Mouse (Mus musculus) inflammation-experienced regulatory T-cells, adult 6 months (primary cell): Measurements from ENCODE around the gene Spats2. TPM values are rescaled to one million over a fixed set of nuclear protein-coding genes. Genes with fewer than 3 reads are reported as not detected.
"Not testable (repeated sequence)": the region's sequence is repeated elsewhere in the genome, so short reads cannot be mapped to it uniquely, and the experiment has no call there.

Experiments used
- ATAC-seq: one replicate; pipeline ENCODE4 v1.8.0; 2017
- polyA plus RNA-seq, 3 experiments: library from polyadenylated mRNA; unstranded; fragments of 100-300 nt; shearing (Covaris generic); gene quantifications; one replicate each; pipeline ENCODE4 v1.2.1; 2017

The Spats2 gene
- polyA plus RNA-seq, 3 experiments from 2014 or later = 0.17 TPM; not detected in 2

DNA sequence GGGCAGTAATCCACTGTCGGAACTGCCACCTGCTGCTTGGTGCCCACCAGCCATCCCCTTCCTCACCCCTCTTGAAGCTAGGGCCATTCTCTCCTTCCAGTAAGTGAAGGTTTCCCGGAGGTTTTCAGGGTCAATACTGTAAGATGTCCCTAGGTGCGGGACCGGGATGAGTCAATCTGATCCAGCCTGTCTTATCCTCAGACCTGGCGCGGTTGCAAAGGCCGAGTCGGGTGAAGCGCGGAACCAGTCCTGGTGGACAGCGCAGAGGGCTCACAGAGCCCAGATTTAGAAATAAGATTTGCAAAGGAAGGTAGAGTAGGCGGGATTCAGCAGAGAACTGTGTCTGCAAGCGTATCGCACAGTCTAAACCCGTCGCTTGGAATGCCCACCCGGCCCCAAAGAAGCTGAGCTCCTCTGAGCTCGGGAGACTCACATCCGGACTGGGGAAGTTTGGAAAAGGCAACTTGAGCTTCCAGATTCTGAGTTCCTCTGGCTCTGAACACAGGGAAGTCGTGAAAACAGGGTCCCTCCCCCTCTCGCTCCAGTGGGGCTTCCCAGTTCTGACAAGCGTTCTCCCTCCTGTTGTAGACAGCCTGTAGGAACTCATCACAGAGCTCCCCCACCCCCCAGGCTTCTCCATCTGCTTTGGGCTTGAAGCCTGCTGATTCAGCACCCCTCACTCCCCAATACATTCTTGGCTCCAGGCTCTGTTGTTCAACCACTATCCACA is 99.5 kb downstream of the Spats2 start:
- ATAC-seq = no peak

DNA sequence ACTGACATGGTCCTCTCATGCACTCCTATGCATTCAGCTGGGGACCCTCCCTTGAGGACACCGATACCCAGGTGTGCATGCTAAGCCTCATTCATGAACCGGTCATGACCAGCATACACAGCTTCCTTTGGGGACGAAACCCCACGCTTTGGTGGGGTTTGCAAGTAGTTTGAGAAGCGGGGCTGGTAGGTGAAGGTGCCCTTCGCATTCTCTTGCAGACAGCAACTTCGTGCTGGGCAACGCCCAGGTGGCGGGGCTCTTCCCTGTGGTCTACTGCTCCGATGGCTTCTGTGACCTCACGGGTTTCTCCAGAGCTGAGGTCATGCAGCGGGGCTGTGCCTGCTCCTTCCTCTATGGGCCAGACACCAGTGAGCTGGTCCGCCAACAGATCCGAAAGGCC is 100.4 kb downstream of the Spats2 start:
- ATAC-seq = no peak

DNA sequence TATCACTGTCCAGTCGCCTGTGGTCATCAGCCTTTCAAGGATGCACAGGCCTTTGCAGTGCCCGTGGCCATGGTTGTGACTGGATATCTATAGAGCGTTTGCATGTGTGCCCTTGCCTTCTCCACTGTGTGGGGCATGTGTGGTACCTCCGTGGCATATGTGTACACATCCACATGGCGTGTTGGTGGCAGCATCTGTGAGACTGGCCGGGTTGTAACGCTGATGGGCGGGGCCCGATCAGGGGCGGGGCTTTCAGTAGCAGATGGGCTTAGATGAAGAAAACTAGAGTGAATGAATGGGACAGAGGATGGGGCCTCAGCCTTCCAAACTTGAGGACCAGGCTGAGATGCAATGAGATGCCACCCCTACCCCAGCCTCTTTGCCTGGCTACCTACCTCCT is 106.3 kb downstream of the Spats2 start:
- ATAC-seq = no peak

DNA sequence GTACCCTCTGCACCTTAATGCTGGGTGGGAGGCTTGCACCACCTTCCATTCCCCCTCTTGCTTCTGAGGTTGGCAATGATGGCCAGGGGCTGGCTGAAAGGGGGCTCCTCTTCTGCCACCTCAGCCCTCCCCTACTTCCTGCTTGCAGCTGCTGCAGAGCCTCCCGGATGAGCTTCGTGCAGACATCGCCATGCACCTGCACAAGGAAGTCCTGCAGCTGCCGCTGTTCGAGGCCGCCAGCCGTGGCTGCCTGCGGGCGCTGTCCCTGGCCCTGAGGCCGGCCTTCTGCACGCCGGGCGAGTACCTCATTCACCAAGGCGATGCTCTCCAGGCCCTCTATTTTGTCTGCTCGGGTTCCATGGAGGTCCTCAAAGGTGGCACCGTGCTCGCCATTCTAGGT is 108.0 kb downstream of the Spats2 start:
- peak; percentile 58 for ATAC-seq

DNA sequence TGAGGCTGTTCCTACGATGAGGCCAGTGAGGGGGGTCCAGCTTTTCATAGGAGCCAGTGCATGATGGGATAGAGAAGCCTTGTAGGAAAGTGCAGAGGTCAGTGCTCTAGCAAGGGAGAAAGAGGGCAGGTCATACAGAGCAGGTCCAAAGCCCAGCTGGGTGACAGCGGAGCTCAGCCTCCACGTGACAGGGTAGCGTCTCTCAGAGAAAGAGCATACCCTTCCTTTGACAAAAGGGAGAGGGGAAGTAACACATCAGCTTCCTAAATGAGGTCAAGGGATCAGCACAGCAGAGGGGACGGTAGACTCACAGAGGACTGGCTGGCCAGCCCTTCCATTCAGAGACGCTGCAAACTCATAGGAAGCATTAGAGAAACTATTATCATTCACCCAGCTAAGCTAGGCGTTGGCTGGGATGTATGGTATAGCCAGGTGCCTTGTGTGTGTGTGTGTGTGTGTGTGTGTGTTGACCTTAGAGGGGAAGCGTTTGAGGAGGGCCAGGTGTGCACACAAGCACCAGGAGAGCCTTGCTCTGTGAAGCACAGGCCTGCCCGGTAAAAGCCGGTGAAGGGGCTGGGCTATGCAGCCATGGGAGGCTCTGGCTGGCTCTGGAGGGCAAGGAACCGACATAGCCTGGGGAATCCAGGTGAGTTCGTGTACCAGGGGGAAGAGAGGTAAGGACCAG is 108.8 kb downstream of the Spats2 start:
- ATAC-seq = no peak

DNA sequence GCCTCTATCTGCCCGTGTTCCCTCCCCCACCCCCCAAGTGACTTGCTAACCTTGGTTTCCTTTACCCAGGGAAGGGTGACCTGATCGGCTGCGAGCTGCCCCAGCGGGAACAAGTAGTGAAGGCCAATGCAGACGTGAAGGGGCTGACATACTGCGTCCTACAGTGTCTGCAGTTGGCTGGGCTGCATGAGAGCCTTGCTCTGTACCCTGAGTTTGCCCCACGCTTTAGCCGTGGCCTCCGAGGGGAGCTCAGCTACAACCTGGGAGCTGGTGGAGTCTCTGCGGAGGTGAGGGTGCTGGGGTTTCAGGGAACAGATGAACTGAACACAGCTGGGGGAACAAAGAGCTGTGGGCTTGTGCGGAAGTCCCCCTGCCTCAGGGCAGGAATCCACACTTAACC is 112.3 kb downstream of the Spats2 start:
- no peak for ATAC-seq

DNA sequence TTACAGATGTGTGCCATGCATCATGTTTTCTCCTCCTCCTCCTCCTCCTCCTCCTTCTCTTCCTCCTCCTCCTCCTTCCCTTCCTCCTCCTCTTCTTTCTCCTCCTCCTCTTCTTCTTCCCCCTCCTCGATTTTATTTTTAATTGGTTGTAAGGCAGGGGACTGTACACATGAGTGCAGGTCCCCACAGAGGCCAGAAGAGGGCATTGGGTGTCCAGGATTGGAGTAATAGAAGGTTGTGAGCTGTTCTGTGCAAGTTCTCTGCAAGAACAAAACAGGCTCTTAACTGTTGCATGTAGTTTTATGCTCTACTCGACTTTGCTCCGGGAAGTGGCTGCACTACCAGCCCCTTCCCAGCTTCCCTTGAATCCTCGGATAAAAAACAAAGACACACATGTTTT is 114.4 kb downstream of the Spats2 start:
- no peak for ATAC-seq

DNA sequence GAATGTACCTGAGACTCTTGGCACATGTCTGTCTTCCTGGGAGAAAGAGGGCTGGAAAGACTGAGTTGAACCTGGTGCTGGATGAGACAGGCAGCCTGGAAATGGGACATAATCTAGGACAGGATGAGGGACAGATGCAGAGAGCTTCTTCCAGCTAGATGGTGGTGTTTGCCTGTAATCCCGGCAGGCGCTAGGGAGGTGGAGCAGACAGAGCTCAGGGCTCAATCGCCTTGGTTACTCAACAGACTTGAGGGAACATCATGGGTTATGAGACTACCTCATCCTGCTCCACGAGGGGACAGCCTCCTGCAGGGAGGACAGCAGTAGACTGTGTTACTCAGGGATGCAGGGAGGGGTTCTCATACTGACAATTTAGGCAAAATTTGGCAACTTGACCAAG is 115.5 kb downstream of the Spats2 start:
- ATAC-seq = no peak

DNA sequence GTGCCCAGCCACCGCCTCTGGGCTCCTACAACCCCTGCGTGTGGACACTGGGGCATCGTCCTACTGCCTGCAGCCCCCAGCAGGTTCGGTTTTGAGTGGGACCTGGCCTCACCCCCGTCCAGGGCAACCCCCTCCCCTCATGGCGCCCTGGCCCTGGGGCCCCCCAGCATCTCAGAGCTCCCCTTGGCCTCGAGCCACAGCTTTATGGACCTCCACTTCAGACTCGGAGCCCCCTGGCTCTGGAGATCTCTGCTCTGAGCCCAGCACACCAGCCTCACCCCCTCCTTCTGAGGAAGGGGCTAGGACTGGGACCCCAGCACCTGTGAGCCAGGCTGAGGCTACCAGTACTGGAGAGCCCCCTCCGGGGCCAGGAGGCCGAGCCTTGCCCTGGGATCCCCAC is 116.3 kb downstream of the Spats2 start:
- no peak for ATAC-seq

DNA sequence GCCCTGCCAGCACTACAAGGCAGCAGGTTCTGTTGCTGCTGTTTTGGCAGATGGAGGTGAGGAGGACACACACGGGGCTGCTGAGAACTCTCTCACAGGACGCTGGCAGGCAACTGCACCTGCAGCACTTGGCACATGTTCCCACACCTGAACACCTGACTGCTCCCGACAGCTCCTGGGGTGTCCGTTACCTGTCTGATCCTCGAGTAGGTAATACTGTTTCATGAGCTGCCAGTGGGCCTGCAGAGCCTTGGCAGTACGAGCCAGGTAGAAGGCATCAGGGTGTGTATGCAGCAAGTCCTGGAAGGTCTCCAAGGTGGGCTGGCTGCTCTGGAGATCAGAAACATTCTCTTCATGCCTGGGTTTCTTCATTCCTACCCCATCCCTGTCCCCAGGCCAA is 121.0 kb downstream of the Spats2 start:
- not testable (repeated sequence) for ATAC-seq

DNA sequence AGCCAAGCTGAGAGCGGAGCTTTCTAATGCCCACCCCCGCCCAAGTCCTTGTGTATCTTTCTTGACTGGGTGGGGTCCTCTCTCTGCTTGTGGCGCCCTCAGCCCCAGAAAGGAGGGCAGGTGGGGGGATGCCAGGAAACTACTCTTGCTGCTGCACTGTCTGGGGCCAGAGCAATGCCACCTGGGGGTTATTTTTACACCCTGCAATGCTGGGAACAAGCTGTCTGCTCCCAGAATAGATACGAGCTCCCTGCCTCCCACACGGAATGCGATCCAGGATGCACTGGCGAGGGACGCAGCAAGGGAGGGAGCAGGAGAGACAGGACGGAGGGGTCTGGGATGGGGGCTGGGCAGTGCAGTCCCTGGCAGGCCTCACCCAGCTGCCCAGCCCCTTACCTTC is 123.3 kb downstream of the Spats2 start:
- ATAC-seq = no peak

DNA sequence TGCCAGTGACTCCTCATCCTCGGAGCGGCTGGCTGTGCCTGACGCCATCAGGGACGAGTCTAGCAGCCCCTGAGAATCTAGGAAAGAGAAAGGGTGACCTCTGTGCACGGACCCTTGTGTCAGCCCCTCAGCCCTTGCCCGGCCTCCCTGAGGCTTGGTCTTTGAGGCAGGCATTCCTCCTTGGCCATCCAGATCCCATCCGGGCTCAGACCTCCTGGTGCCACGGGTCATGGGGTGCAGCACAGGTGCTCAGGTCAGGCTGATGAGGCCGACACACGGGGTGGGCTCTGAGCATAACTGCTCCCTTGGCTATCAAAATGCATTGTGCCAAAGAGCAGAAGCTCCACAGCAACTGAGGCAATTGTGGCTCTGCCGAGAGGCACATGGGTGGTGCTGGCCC is 124.2 kb downstream of the Spats2 start:
- ATAC-seq = no peak

DNA sequence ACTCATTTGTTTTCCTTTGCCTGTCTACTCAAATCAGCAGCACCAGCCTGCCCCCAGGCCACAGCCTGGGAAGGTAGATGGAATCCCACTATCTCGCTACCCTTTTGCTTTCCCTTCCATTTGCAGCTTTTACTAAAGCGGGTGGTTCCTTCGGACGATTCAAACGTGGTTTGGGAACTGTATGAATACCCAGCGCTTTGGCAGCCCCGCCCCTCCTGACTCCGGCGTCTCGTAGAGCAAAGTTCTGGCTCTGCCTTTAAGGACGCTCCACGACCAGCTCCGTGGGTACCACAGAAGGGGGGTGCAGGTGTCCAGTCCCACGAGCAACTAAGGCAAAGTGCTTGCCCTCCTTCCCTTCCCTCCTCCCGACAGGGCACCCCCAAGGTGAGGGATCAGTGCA is 125.4 kb downstream of the Spats2 start:
- ATAC-seq = not testable (repeated sequence)

DNA sequence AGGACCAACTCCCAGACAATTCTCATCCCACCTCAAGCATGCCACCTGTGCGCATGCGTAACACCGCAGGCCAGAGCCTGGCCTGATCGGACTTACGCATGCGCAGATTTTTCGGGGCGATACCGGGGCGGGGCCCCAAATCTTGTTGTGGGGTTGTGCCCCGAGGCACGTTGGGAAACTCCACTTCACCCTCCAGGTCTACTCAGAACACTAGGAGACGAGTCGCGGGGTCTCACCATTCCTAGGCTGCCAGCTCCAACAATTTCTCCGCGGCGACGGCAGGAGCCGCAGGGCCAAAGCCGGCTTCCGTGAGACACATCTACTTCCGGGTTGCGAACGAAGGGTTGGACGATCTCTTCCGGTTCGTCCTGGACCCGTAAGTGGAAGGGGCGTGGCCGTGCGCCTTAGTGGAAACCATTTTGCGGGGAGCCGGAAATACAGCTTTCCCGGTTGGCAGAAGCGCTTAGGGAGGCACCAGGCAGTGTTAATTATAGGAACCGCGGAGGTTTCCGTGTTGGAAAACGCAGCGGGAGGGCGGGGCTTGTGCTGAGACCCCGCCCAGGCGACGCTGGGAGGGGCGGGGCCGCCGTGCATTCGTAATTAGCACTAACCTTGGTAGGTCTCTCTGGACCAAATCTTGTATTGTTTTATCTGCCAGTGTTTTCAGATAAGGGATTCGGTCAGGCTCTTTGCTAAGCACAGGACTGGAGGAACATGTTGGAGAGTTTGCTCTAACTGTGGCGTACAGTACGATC is 126.1 kb downstream of the Spats2 start, which contains the start of gene Mcrs1:
TSS of gene Mcrs1 (minus strand) at position 336 of the 755 bp plus-strand sequence.
- peak; percentile 93 for ATAC-seq

DNA sequence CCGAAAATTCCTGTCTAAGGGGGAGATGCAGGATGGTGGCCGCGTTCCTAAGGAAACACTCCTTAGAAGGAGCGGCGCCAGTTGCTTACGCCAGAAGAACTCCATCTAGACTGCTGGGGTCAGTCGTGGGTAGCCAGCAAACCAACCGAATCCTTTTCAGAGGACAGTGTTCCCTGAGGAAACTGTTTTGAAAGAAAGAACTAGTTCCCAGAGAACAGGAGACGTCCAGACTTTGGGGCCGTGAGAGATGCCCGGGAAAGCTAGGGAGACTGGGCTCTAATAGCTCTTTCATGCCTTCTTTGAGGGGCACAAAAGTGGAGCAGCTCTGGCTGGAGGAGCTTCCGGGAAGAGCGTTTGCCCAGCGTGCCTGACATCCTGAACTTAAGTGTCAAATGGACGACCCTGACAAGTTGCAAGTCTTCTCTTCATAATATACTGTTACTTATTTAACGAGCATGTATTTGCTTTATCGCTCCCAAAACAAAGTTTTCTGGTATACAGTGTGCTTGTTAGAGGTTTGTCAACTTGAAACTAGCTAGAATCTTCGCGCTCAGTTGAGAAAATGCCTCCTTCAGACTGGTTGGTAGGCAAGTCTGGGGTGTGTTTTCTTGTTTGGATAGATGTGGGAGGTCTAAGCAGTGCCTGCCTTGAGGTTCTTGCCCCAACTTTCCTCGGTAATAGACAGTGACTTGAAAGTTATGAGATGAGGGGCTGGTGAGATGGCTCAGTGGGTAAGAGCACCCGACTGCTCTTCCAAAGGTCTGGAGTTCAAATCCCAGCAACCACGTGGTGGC is 126.9 kb downstream of the Spats2 start:
- no peak for ATAC-seq

DNA sequence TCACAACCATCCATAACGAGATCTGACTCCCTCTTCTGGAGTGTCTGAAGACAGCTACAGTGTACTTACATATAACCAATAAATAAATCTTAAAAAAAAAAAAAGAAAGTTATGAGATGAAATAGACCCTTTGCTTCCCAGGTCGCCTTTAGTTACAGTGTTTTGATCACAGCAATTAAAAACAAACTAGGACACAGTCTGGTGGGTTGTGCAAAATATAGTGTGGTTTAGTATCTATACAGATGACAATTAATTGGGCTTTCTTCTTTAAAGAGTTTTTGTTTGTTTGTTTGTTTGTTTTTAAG is 127.4 kb downstream of the Spats2 start:
- ATAC-seq = not testable (repeated sequence)

DNA sequence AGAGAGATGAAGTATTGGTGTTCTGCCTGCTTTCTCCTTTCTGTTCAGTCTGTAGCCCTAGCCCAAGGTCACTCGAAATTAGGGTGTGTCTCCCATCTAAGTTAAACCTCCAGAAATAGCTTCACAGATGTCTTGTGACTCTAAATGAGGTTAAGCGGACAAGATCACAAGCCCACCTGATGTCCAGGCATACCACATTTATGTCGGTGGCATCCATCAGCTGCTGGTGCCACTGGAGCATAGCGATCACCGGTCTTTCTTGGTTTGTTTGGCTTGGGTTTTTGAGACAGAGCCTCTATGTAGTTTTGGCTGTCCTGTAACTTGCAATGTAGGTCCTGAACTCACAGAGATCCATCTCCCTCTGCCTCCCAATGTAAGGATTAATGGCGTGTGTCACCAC is 128.1 kb downstream of the Spats2 start:
- ATAC-seq = no peak

DNA sequence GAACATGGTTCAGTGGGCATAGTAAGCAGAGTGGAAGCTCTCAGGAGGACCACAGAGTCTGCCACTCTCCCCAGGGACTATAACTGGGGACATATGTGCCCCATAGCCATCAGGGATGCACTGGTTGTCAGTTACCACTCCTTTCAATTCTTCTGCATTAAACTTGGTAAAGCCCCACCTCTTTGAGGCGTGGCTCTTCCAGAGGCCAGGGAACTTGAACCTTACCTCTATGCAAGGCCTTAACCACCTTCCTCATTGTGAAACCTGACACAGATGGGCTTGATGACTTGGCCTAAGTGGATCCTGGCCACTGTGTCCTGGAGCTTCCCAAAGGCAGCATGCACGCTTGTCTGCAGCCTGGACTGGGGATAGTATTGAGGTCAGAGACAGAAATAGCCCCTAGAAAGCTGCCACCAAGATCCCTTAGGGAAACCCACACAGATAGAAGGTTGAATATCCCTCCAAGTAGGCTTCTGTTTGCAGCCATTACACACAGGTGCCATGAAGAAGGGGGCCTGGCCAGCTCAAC is 128.8 kb downstream of the Spats2 start:
- no peak for ATAC-seq

DNA sequence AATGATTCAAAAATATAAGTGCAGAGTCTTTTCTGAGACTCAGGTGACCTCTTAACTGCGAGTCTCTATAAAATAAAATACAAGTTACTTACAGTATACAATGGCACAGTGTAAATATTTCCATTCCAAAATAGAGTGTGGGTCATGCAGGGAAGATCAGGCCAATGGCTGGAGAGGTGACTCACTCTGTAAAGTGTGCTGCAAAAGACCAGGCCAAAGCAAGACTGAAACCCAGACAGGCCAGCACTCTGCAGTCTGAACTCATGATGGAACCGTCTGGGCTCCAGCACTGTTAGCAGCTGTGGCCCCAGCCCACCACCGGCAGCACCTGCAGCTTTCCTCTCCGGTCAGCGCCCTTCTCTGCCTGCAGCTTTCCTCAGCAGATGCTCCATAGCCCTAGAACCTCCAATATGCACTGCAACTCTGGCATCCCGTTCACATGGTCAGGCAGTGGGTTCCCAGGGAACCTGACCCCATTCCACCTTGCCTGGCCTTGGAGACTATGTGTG is 129.6 kb downstream of the Spats2 start:
- no peak for ATAC-seq

DNA sequence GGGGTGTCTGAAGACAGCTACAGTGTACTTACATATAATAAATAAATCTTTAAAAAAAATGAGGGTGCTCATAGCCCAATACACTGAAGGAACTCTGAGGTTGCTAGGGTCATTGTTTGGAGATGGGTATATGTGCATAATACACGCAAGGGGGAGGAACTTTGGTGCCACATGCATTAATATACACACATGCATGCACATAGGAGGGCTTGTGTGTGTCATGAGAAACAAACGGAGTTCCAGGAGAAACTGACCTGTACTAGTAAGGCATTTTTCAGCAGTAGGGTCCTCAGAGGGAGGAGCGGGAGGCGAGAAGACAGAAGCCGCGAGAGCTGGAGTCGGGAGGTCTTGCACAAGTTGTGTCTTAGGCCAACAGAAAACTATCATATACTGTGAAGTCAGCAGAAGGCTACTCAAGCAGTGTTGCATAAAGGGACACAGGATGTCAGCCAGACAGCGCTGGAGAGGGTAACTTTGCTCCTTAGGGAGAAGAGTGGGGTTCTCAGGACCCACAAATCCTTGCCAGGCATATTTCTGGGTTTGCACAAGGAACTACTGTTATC is 133.5 kb downstream of the Spats2 start:
- ATAC-seq = peak; percentile 46

DNA sequence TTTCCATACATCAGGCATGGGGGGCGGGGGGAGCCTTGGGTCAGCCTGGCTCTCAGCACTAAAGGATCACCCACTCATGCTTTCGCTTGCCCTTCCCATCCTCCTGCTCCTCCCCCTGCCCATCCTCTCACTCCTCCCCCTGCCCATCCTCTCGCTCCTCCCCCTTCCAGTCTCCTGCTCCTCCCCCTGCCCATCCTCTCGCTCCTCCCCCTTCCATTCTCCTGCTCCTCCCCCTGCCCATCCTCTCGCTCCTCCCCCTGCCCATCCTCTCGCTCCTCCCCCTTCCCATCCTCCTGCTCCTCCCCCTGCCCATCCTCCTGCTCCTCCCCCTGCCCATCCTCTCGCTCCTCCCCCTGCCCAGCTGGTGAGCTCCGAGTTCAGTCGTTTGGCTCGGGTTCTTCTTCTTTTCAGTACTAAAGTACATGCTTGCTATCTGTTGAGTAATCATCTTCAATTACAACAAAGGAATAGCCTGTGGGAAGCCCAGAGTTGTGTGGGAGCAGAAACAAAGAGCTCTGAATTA is 134.1 kb downstream of the Spats2 start:
- no peak for ATAC-seq

DNA sequence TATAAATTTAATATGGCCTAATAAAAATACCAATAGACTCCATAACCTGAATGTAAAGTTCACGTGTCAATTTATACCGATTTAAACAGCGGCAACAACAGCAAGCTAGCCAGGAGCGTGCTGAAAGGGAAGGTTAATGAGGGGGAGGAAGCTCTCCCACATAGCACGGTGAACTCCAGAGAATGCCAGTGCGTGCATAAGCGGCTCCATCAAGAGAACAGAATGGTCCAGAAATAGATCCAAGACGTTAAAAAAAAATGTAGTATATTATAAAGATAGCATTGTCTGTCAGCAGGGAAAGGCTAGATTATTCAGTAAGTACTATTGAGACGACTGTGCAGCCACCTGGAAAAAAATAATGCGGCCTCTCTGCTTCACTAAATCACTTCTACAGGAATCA is 137.0 kb downstream of the Spats2 start:
- ATAC-seq = no peak
